Comparison of ENCODE assay signal across 8 mouse cellular contexts in genomic region chr10:85388751-85389115, GRCm38 (mm10). TPM values are rescaled to one million over a fixed set of nuclear protein-coding genes. Genes with fewer than 3 reads are reported as not detected.
A peak's percentile ranks its signal among the peaks of the same experiment; 100 is the strongest.
DNase-seq lines count a peak whose midpoint lies in the region; ATAC-seq lines count a peak whose summit lies in the region.

No protein-coding gene starts in this region.

- DNase-seq in frontal cortex, postnatal 14 days (ENCODE audit: low spot score in 2 of 2), result peak; percentile 10
- peak; percentile 84 to 87 for DNase-seq in cerebellum, postnatal 10 days
- peak; percentile 20 for DNase-seq in kidney, postnatal 14 days
- peak; percentile 56 to 62 for DNase-seq in thymus, adult 18-20 months

- ATAC-seq in frontal cortex, adult (ENCODE audit: low TSS enrichment), result no peak
- peak; percentile 37 for ATAC-seq in CD4-positive, CD25-positive, alpha-beta regulatory T cell, adult 4 months
- no peak for ATAC-seq in heart, embryonic 11.5 days (replicated peaks; ENCODE audit: insufficient number of reproducible peaks, low FRiP score, low TSS enrichment)
- no peak for ATAC-seq in midbrain, embryonic 12.5 days (ENCODE audit: low FRiP score, low read depth)

- H3K4me3 ChIP-seq in heart, embryonic 11.5 days (ENCODE audit: low read depth, low read length), result peak overlapping the region; percentile 58
- peak overlapping the region; percentile 69 for H3K4me3 ChIP-seq in midbrain, embryonic 12.5 days

- 0% methylated on average over 9 of the region's 9 CpGs for WGBS in heart, embryonic 11.5 days (ENCODE audit: insufficient replicate concordance)
- WGBS in midbrain, embryonic 12.5 days, result under 1% methylated on average over 9 of the region's 9 CpGs

- H3K36me3 ChIP-seq in heart, embryonic 11.5 days (ENCODE audit: control insufficient read depth, insufficient read depth, low read length), result no peaks in the 10 kb centered on the region
- H3K36me3 ChIP-seq in midbrain, embryonic 12.5 days, result no peaks in the 10 kb centered on the region

- no peak overlapping the region for H3K9ac ChIP-seq in heart, embryonic 11.5 days (ENCODE audit: low read depth, low read length)
- no peak overlapping the region for H3K9ac ChIP-seq in midbrain, embryonic 12.5 days (replicated peaks)

- no peaks in the 10 kb centered on the region for H3K9me3 ChIP-seq in heart, embryonic 11.5 days (replicated peaks; ENCODE audit: control insufficient read depth, low read length)
- H3K9me3 ChIP-seq in midbrain, embryonic 12.5 days, result no peaks in the 10 kb centered on the region

- H3K27me3 ChIP-seq in heart, embryonic 11.5 days (ENCODE audit: control insufficient read depth, insufficient read depth, low read length), result peaks cover 13% of the 10 kb centered on the region
- H3K27me3 ChIP-seq in midbrain, embryonic 12.5 days, result peaks cover 26% of the 10 kb centered on the region

- H3K4me1 ChIP-seq in heart, embryonic 11.5 days (ENCODE audit: control insufficient read depth, insufficient read depth, low read length), result peaks cover 6% of the 10 kb centered on the region; the same call in 1 of the 2 replicates
- H3K4me1 ChIP-seq in midbrain, embryonic 12.5 days, result peaks cover 40% of the 10 kb centered on the region

- no peak overlapping the region for H3K27ac ChIP-seq in heart, embryonic 11.5 days (ENCODE audit: low read depth, low read length)
- no peak overlapping the region for H3K27ac ChIP-seq in midbrain, embryonic 12.5 days (replicated peaks)

- H3K4me2 ChIP-seq in heart, embryonic 11.5 days, result peak overlapping the region; percentile 99
- peak overlapping the region; percentile 100 for H3K4me2 ChIP-seq in midbrain, embryonic 12.5 days (replicated peaks)

RNA-seq across cellular contexts. Expression of gene Btbd11, which starts 2.1 kb away (rescaled TPM):
- polyA plus RNA-seq in CD4-positive, CD25-positive, alpha-beta regulatory T cell, adult 4 months (2017; shearing (Covaris generic)), result 1 to 10 TPM; 3.6 to 5.6 TPM
- 0.77 and 1.2 TPM in 2 replicates for polyA plus RNA-seq in heart, embryonic 11.5 days (2014; fragmentation: Nextera tagmentation; extraction: Ambion mirVana)
- 10.0 and 12.1 TPM in 2 replicates for polyA plus RNA-seq in midbrain, embryonic 12.5 days (2016; fragmentation: Nextera tagmentation; extraction: Ambion mirVana)

Comparison
In these comparisons a context has a peak if more than half of its experiments do, and no peak if none do; other contexts are left out.
1. DNase-seq: peak in every context shown above with its lines; median percentile 86 in cerebellum, postnatal 10 days; 59 in thymus, adult 18-20 months; 20 in kidney, postnatal 14 days; 10 in frontal cortex, postnatal 14 days.